Mouse (Mus musculus) erythroblast, embryonic 14.5 days (primary cell): ENCODE data around the gene Znrf4.

Source experiments
- GATA1 ChIP-seq: IDR thresholded peaks from 2 replicates; pipeline ENCODE4 v1.6.1; 2012; ENCODE audit warnings: low read length, inconsistent platforms, mixed read lengths
- TAL1 ChIP-seq: IDR thresholded peaks from 3 replicates; pipeline ENCODE4 v1.6.1; 2012; ENCODE audit warnings: low read length, inconsistent platforms, mixed read lengths

- TF ChIP-seq TAL1 (no peak), GATA1 (no peak)
These were observed 26.3 kb downstream of the Znrf4 start for GRCm38 (mm10) chr17:56485926-56486325.
